Mouse (Mus musculus): ENCODE data around the gene Lrrc74a.

GRCm38 (mm10) chr12:86761036-86761435 is 26.9 kb downstream of the Lrrc74a start:
- TF ChIP-seq EP300 (IDR thresholded peaks at IDR 0.05; ENCODE audit: low read depth), result no peak
- no peak for TF ChIP-seq CTCF (IDR thresholded peaks at IDR 0.05; ENCODE audit: low read depth)

Data from liver, postnatal 0 days (tissue).